Mouse (Mus musculus): Measurements from ENCODE around the gene Sept9.

- no peak for TF ChIP-seq EP300 (IDR thresholded peaks at IDR 0.05; ENCODE audit: low read depth)
- TF ChIP-seq CTCF (IDR thresholded peaks at IDR 0.05; ENCODE audit: low read depth), result no peak
Measured at GRCm38 (mm10) chr11:117198122-117198521, 1.3 kb upstream of the Sept9 start.
